Mouse (Mus musculus): ENCODE measurements at regions not wholly inside any gene's neighbourhood (a gene's known extent, or its start where the extent isn't known, plus 50 kb on each side); places are given as distances from the start of the nearest gene placed in this dataset.

- no peak for ATAC-seq (replicated peaks in 1 of 2; ENCODE audit: insufficient read depth in 1 of 2, low FRiP score in 2 of 2, low TSS enrichment in 1 of 2, low read depth in 1 of 2, poor library complexity in 2 of 2, severe bottlenecking in 2 of 2)
Measured at GRCm38 (mm10) chr11:112545231-112546010, 236.6 kb upstream of the Sox9 start.

GRCm38 (mm10) chr11:112546162-112546561 lies 235.9 kb upstream of the Sox9 start:
- no peak for ATAC-seq (replicated peaks in 1 of 2; ENCODE audit: insufficient read depth in 1 of 2, low FRiP score in 2 of 2, low TSS enrichment in 1 of 2, low read depth in 1 of 2, poor library complexity in 2 of 2, severe bottlenecking in 2 of 2)

- no peak for ATAC-seq (replicated peaks in 1 of 2; ENCODE audit: insufficient read depth in 1 of 2, low FRiP score in 2 of 2, low TSS enrichment in 1 of 2, low read depth in 1 of 2, poor library complexity in 2 of 2, severe bottlenecking in 2 of 2)
Measured at GRCm38 (mm10) chr11:112552838-112553237, 229.2 kb upstream of the Sox9 start.

- ATAC-seq (replicated peaks in 1 of 2; ENCODE audit: insufficient read depth in 1 of 2, low FRiP score in 2 of 2, low TSS enrichment in 1 of 2, low read depth in 1 of 2, poor library complexity in 2 of 2, severe bottlenecking in 2 of 2): no peak
Measured at GRCm38 (mm10) chr11:112563027-112563426, 219.0 kb upstream of the Sox9 start.

- ATAC-seq (replicated peaks in 1 of 2; ENCODE audit: insufficient read depth in 1 of 2, low FRiP score in 2 of 2, low TSS enrichment in 1 of 2, low read depth in 1 of 2, poor library complexity in 2 of 2, severe bottlenecking in 2 of 2): no peak
Measured at GRCm38 (mm10) chr11:112564706-112565215, 217.3 kb upstream of the Sox9 start.

GRCm38 (mm10) chr11:112566071-112566470 lies 216.0 kb upstream of the Sox9 start:
- no peak for ATAC-seq (replicated peaks in 1 of 2; ENCODE audit: insufficient read depth in 1 of 2, low FRiP score in 2 of 2, low TSS enrichment in 1 of 2, low read depth in 1 of 2, poor library complexity in 2 of 2, severe bottlenecking in 2 of 2)

- ATAC-seq (replicated peaks in 1 of 2; ENCODE audit: insufficient read depth in 1 of 2, low FRiP score in 2 of 2, low TSS enrichment in 1 of 2, low read depth in 1 of 2, poor library complexity in 2 of 2, severe bottlenecking in 2 of 2): no peak
Measured at GRCm38 (mm10) chr11:112587386-112587785, 194.6 kb upstream of the Sox9 start.

GRCm38 (mm10) chr11:112588088-112588487 lies 193.9 kb upstream of the Sox9 start:
- ATAC-seq (replicated peaks in 1 of 2; ENCODE audit: insufficient read depth in 1 of 2, low FRiP score in 2 of 2, low TSS enrichment in 1 of 2, low read depth in 1 of 2, poor library complexity in 2 of 2, severe bottlenecking in 2 of 2): no peak

- no peak for ATAC-seq (replicated peaks in 1 of 2; ENCODE audit: insufficient read depth in 1 of 2, low FRiP score in 2 of 2, low TSS enrichment in 1 of 2, low read depth in 1 of 2, poor library complexity in 2 of 2, severe bottlenecking in 2 of 2)
Measured at GRCm38 (mm10) chr11:112590214-112590613, 191.8 kb upstream of the Sox9 start.

- ATAC-seq (replicated peaks in 1 of 2; ENCODE audit: insufficient read depth in 1 of 2, low FRiP score in 2 of 2, low TSS enrichment in 1 of 2, low read depth in 1 of 2, poor library complexity in 2 of 2, severe bottlenecking in 2 of 2): no peak
Measured at GRCm38 (mm10) chr11:112592411-112593020, 189.5 kb upstream of the Sox9 start.

GRCm38 (mm10) chr11:112593821-112594220 lies 188.2 kb upstream of the Sox9 start:
- no peak for ATAC-seq (replicated peaks in 1 of 2; ENCODE audit: insufficient read depth in 1 of 2, low FRiP score in 2 of 2, low TSS enrichment in 1 of 2, low read depth in 1 of 2, poor library complexity in 2 of 2, severe bottlenecking in 2 of 2)

- no peak for ATAC-seq (replicated peaks in 1 of 2; ENCODE audit: insufficient read depth in 1 of 2, low FRiP score in 2 of 2, low TSS enrichment in 1 of 2, low read depth in 1 of 2, poor library complexity in 2 of 2, severe bottlenecking in 2 of 2)
Measured at GRCm38 (mm10) chr11:112607359-112607758, 174.7 kb upstream of the Sox9 start.

- no peak for ATAC-seq (replicated peaks in 1 of 2; ENCODE audit: insufficient read depth in 1 of 2, low FRiP score in 2 of 2, low TSS enrichment in 1 of 2, low read depth in 1 of 2, poor library complexity in 2 of 2, severe bottlenecking in 2 of 2)
Measured at GRCm38 (mm10) chr11:112609277-112609676, 172.7 kb upstream of the Sox9 start.

- ATAC-seq (replicated peaks in 1 of 2; ENCODE audit: insufficient read depth in 1 of 2, low FRiP score in 2 of 2, low TSS enrichment in 1 of 2, low read depth in 1 of 2, poor library complexity in 2 of 2, severe bottlenecking in 2 of 2): no peak
Measured at GRCm38 (mm10) chr11:112611073-112611472, 171.0 kb upstream of the Sox9 start.

GRCm38 (mm10) chr11:112615629-112616028 lies 166.4 kb upstream of the Sox9 start:
- ATAC-seq (replicated peaks in 1 of 2; ENCODE audit: insufficient read depth in 1 of 2, low FRiP score in 2 of 2, low TSS enrichment in 1 of 2, low read depth in 1 of 2, poor library complexity in 2 of 2, severe bottlenecking in 2 of 2): no peak

- ATAC-seq (replicated peaks in 1 of 2; ENCODE audit: insufficient read depth in 1 of 2, low FRiP score in 2 of 2, low TSS enrichment in 1 of 2, low read depth in 1 of 2, poor library complexity in 2 of 2, severe bottlenecking in 2 of 2): no peak
Measured at GRCm38 (mm10) chr11:112616942-112617341, 165.1 kb upstream of the Sox9 start.

- ATAC-seq (replicated peaks in 1 of 2; ENCODE audit: insufficient read depth in 1 of 2, low FRiP score in 2 of 2, low TSS enrichment in 1 of 2, low read depth in 1 of 2, poor library complexity in 2 of 2, severe bottlenecking in 2 of 2): no peak
Measured at GRCm38 (mm10) chr11:112620916-112621315, 161.1 kb upstream of the Sox9 start.

- no peak for ATAC-seq (replicated peaks in 1 of 2; ENCODE audit: insufficient read depth in 1 of 2, low FRiP score in 2 of 2, low TSS enrichment in 1 of 2, low read depth in 1 of 2, poor library complexity in 2 of 2, severe bottlenecking in 2 of 2)
Measured at GRCm38 (mm10) chr11:112621385-112622120, 160.5 kb upstream of the Sox9 start.
